In the genomic region with DNA sequence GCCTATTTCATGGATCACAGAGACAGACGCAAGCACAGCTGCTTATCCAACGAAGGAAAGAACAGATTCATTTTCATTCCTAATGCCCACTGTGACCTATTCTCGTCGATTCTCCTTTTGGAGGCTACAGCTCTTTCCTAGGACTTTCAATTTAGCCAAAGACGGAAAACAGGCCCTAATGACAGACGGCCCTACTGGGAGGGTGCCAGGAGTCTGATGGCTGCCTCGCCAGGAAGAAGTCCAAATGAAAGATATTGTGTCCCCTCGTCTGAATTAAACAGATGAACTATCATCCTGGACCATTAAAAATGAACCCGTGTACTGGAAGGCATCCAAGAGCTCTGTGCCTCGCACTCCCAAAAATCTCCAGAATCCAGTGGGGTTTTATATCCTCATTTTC, we compare ENCODE assay signal across 31 mouse cellular contexts.
A peak's percentile ranks its signal among the peaks of the same experiment; 100 is the strongest.
DNase-seq lines count a peak whose midpoint lies in the region; ATAC-seq lines count a peak whose summit lies in the region.
"Had no signal": no experiment of that assay in that cellular context is flagged by ENCODE, and none has a peak within 500 bp of the region (broad histone marks: within the 10 kb centered on the region; RNA-seq: fewer than 3 reads in every experiment).

No protein-coding gene starts in this region.

- no peak overlapping the region for H3K27ac ChIP-seq in forebrain, embryonic 14.5 days (ENCODE audit: low read depth, low read length)
- no peak overlapping the region for H3K27ac ChIP-seq in forebrain, embryonic 10.5 days
- H3K27ac ChIP-seq in midbrain, embryonic 14.5 days (replicated peaks; ENCODE audit: low read depth, low read length), result no peak overlapping the region
- H3K27ac ChIP-seq in midbrain, embryonic 10.5 days (replicated peaks), result no peak overlapping the region
- H3K27ac ChIP-seq: embryonic facial prominence, embryonic 10.5 days; embryonic facial prominence, embryonic 15.5 days; gastrocnemius, adult 2 months; hindbrain, embryonic 13.5 days; left cerebral cortex, adult 2 months; limb, embryonic 13.5 days; macrophage; midbrain, embryonic 15.5 days; neural tube, embryonic 12.5 days; stomach, postnatal 0 days had no signal

- 42% methylated on average over 10 of the region's 10 CpGs for WGBS in forebrain, embryonic 14.5 days
- WGBS in forebrain, embryonic 10.5 days, result 90% methylated on average over 10 of the region's 10 CpGs
- 72% methylated on average over 10 of the region's 10 CpGs for WGBS in midbrain, embryonic 14.5 days
- WGBS in midbrain, embryonic 10.5 days, result 89% methylated on average over 10 of the region's 10 CpGs

- H3K4me2 ChIP-seq in forebrain, embryonic 14.5 days (ENCODE audit: low read length), result no peak overlapping the region
- H3K4me2 ChIP-seq in midbrain, embryonic 14.5 days (ENCODE audit: low read length), result no peak overlapping the region
- H3K4me2 ChIP-seq: embryonic facial prominence, embryonic 15.5 days; hindbrain, embryonic 13.5 days; limb, embryonic 13.5 days; liver, embryonic 11.5 days; midbrain, embryonic 15.5 days; neural tube, embryonic 12.5 days had no signal

- H3K36me3 ChIP-seq in forebrain, embryonic 14.5 days (ENCODE audit: control insufficient read depth, insufficient read depth, low read length), result no peaks in the 10 kb centered on the region
- no peaks in the 10 kb centered on the region for H3K36me3 ChIP-seq in forebrain, embryonic 10.5 days (replicated peaks)
- H3K36me3 ChIP-seq in midbrain, embryonic 14.5 days (ENCODE audit: control insufficient read depth, insufficient read depth, low read length), result no peaks in the 10 kb centered on the region
- no peaks in the 10 kb centered on the region for H3K36me3 ChIP-seq in midbrain, embryonic 10.5 days
- H3K36me3 ChIP-seq: embryonic facial prominence, embryonic 10.5 days; embryonic facial prominence, embryonic 15.5 days; hindbrain, embryonic 13.5 days; limb, embryonic 13.5 days; midbrain, embryonic 15.5 days; neural tube, embryonic 12.5 days had no signal

- 0 out of 2 replicates have a peak, but pooled peaks cover 3% of the 10 kb centered on the region for H3K4me1 ChIP-seq in forebrain, embryonic 14.5 days (ENCODE audit: control insufficient read depth, insufficient read depth, low read length)
- no peaks in the 10 kb centered on the region for H3K4me1 ChIP-seq in forebrain, embryonic 10.5 days
- H3K4me1 ChIP-seq in midbrain, embryonic 14.5 days (ENCODE audit: control insufficient read depth, insufficient read depth, low read length), result no peaks in the 10 kb centered on the region
- 0 out of 2 replicates have a peak, but pooled peaks cover 6% of the 10 kb centered on the region for H3K4me1 ChIP-seq in midbrain, embryonic 10.5 days
- H3K4me1 ChIP-seq: embryonic facial prominence, embryonic 10.5 days; embryonic facial prominence, embryonic 15.5 days; limb, embryonic 13.5 days; midbrain, embryonic 15.5 days; neural tube, embryonic 12.5 days had no signal

- DNase-seq in forebrain, embryonic 14.5 days (ENCODE audit: low spot score), result peak; percentile 38
- no peak for DNase-seq in forebrain, embryonic 10.5 days (ENCODE audit: extremely low spot score, low spot score)
- peak; percentile 41 for DNase-seq in kidney, postnatal 10 days
- no peak for DNase-seq in kidney, adult 9 months
- DNase-seq in midbrain, embryonic 14.5 days, result peak; percentile 8
- DNase-seq in midbrain, embryonic 10.5 days (ENCODE audit: low spot score), result no peak
- DNase-seq in spleen, adult 18-20 months, result no peak
- DNase-seq: adrenal gland, adult 2 months; adrenal gland, postnatal 36 days; B cell, adult 2 months; gastrocnemius, adult 2 months; gastrocnemius, postnatal 36 days; heart, postnatal 36 days; kidney, adult 18-20 months; right cerebral cortex, adult 18-20 months; thymus, adult 18-20 months; thymus, postnatal 25 days had no signal

- ATAC-seq in forebrain, embryonic 14.5 days, result no peak
- no peak for ATAC-seq in midbrain, embryonic 14.5 days (ENCODE audit: low FRiP score, low TSS enrichment)
- ATAC-seq: activated CD4-positive, CD25-positive, alpha-beta regulatory T cell, adult 4 months; forebrain, embryonic 16.5 days; inflammation-experienced regulatory T-cells, adult 6 months; midbrain, embryonic 15.5 days had no signal

- H3K4me3 ChIP-seq in forebrain, embryonic 14.5 days (ENCODE audit: low read depth, low read length), result no peak overlapping the region
- no peak overlapping the region for H3K4me3 ChIP-seq in forebrain, embryonic 10.5 days
- H3K4me3 ChIP-seq in midbrain, embryonic 14.5 days (replicated peaks; ENCODE audit: low read depth, low read length), result no peak overlapping the region
- H3K4me3 ChIP-seq in midbrain, embryonic 10.5 days, result no peak overlapping the region
- H3K4me3 ChIP-seq: embryonic facial prominence, embryonic 10.5 days; embryonic facial prominence, embryonic 15.5 days; gastrocnemius, adult 2 months; hindbrain, embryonic 13.5 days; left cerebral cortex, adult 2 months; limb, embryonic 13.5 days; midbrain, embryonic 15.5 days; myocyte; neural tube, embryonic 12.5 days had no signal

- no peaks in the 10 kb centered on the region for H3K27me3 ChIP-seq in forebrain, embryonic 14.5 days (replicated peaks; ENCODE audit: control insufficient read depth, insufficient read depth, low read length)
- H3K27me3 ChIP-seq in forebrain, embryonic 10.5 days (ENCODE audit: poor library complexity, severe bottlenecking), result no peaks in the 10 kb centered on the region
- H3K27me3 ChIP-seq in midbrain, embryonic 14.5 days (ENCODE audit: control insufficient read depth, insufficient read depth, low read length), result no peaks in the 10 kb centered on the region
- H3K27me3 ChIP-seq in midbrain, embryonic 10.5 days (ENCODE audit: low read depth, poor library complexity, severe bottlenecking), result no peaks in the 10 kb centered on the region
- H3K27me3 ChIP-seq: embryonic facial prominence, embryonic 15.5 days; hindbrain, embryonic 13.5 days; limb, embryonic 13.5 days; midbrain, embryonic 15.5 days; neural tube, embryonic 12.5 days had no signal

- no peak overlapping the region for H3K9ac ChIP-seq in forebrain, embryonic 14.5 days (ENCODE audit: low read length)
- H3K9ac ChIP-seq in midbrain, embryonic 14.5 days (replicated peaks; ENCODE audit: low read length), result no peak overlapping the region
- H3K9ac ChIP-seq: embryonic facial prominence, embryonic 15.5 days; hindbrain, embryonic 13.5 days; limb, embryonic 13.5 days; midbrain, embryonic 15.5 days; neural tube, embryonic 12.5 days had no signal

- H3K9me3 ChIP-seq in forebrain, embryonic 14.5 days (replicated peaks; ENCODE audit: control insufficient read depth, low read length), result no peaks in the 10 kb centered on the region
- no peaks in the 10 kb centered on the region for H3K9me3 ChIP-seq in forebrain, embryonic 10.5 days
- no peaks in the 10 kb centered on the region for H3K9me3 ChIP-seq in midbrain, embryonic 14.5 days (ENCODE audit: control insufficient read depth, low read length)
- no peaks in the 10 kb centered on the region for H3K9me3 ChIP-seq in midbrain, embryonic 10.5 days (replicated peaks)
- H3K9me3 ChIP-seq: embryonic facial prominence, embryonic 10.5 days; embryonic facial prominence, embryonic 15.5 days; hindbrain, embryonic 13.5 days; limb, embryonic 13.5 days; midbrain, embryonic 15.5 days; neural tube, embryonic 12.5 days had no signal

Comparison
In these comparisons a context has a peak if more than half of its experiments do, and no peak if none do; other contexts are left out.
1. DNase-seq: peak in forebrain, embryonic 14.5 days (single experiment), kidney, postnatal 10 days (single experiment) and midbrain, embryonic 14.5 days (single experiment); none in forebrain, embryonic 10.5 days (single experiment), kidney, adult 9 months (single experiment), midbrain, embryonic 10.5 days (single experiment) and spleen, adult 18-20 months (0 of 2).